Mouse (Mus musculus): ENCODE data around the gene Pecam1. TPM values are rescaled to one million over a fixed set of nuclear protein-coding genes. Genes with fewer than 3 reads are reported as not detected.

Pecam1 gene
- polyA plus RNA-seq, 1 experiment from 2014 or later = 172 TPM

DNA sequence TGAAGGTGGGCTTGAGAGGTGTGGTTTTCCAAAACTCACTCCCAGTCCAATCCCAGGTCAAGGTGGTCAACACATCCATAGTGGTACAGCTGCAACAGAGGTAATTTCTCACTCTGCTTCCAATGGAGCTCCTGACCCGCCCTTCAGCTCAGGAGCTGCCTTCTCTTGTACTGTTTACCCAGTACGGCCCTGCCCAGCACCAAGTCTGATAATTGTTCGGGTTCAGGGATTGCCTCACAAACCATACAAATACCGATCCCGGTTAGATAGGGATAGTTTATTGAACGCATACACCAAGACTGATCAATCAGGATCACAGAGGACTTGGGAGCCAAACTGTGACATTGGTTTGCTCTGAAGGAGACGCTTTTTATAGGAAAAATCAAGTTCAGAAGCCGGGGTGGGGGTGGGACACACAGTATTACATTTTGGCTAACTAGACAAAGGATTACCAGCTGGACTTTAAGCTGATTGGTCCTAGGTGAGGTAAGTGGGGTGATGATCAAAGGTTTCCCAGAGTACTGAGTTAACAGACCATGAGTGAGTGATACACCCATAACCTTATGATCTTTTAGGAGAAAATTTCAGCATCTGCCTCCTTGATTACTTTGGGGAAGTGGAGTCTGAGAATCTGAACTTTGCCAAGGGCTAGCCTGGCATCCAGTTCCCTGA is 107.3 kb downstream of the Pecam1 start:
- H3K9ac ChIP-seq (replicated peaks; ENCODE audit: low read depth) = no peak overlapping the region
- no peak for TF ChIP-seq EP300 (IDR thresholded peaks at IDR 0.05)
- TF ChIP-seq CTCF (IDR thresholded peaks at IDR 0.05) = no peak
- no peak overlapping the region for H3K4me3 ChIP-seq (ENCODE audit: low read depth, low read length)
- DNase-seq (ENCODE audit: low spot score) = no peak
- no peaks in the 10 kb centered on the region for H3K36me3 ChIP-seq (ENCODE audit: insufficient read depth, low read length)
- H3K27me3 ChIP-seq (replicated peaks; ENCODE audit: insufficient read depth, low read length) = no peaks in the 10 kb centered on the region
- ATAC-seq = no peak
- H3K4me2 ChIP-seq (replicated peaks; ENCODE audit: low read depth, low read length) = no peak overlapping the region
- H3K27ac ChIP-seq (ENCODE audit: low read length) = no peak overlapping the region
- H3K9me3 ChIP-seq (ENCODE audit: low read length) = no peaks in the 10 kb centered on the region
- 71% methylated on average over 8 of the region's 8 CpGs for WGBS
- H3K4me1 ChIP-seq (ENCODE audit: insufficient read depth, low read depth, low read length) = peaks cover 3% of the 10 kb centered on the region; the same call in 1 of the 2 replicates

DNA sequence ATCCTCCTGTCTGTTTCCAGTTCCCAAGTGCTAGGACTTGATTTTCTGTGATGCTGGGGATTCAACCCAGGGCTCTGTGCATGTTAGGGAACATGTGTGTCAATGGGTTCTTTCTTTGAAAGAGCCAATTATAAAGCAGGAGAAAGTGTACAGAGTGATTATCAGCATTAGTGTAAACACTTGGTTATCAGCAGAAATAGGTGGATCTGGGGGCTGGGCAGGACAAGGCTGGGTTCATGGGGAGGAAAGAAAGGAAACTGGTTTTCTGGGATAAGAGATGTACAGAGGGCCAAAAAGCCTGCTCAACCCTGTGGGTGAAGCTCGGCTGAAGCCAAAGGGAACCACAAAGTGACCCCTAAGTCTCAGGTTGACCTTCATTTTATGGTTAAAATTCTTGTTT is 108.8 kb downstream of the Pecam1 start:
- no peak overlapping the region for H3K27ac ChIP-seq (ENCODE audit: low read length)
- DNase-seq (ENCODE audit: low spot score) = no peak

DNA sequence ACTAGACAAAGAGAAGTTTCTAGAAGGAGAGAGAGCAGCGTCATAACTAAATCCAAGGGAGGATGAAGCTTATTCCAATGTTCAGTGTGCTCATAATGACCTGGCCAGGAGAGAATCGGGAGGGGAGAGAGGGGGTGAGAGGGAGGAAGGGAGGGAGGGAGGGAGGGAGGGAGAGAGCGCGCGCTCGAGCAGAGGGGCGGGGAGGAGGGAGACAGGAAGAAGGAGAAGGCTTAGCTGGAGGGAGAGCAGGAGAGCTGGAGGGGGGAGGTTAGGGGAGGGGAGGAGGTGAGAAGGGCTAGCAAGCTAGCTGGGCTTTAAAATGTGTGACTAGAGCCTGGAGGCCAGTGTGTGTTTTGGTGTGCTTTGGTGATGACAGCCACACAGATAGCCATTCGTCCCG is 110.4 kb downstream of the Pecam1 start:
- ATAC-seq (peak; percentile 26; the same call in 1 of the 2 replicates), DNase-seq (ENCODE audit: low spot score) (peak; percentile 38)
- no peak overlapping the region for H3K4me3 ChIP-seq (ENCODE audit: low read depth, low read length)
- H3K9me3 ChIP-seq (ENCODE audit: low read length) = no peaks in the 10 kb centered on the region
- WGBS = 12% methylated on average over 9 of the region's 9 CpGs
- no peaks in the 10 kb centered on the region for H3K36me3 ChIP-seq (ENCODE audit: insufficient read depth, low read length)
- H3K4me1 ChIP-seq (ENCODE audit: insufficient read depth, low read depth, low read length) = peaks cover 9% of the 10 kb centered on the region
- H3K27me3 ChIP-seq (replicated peaks; ENCODE audit: insufficient read depth, low read length) = no peaks in the 10 kb centered on the region
- no peak overlapping the region for H3K27ac ChIP-seq (ENCODE audit: low read length)
- no peak overlapping the region for H3K4me2 ChIP-seq (replicated peaks; ENCODE audit: low read depth, low read length)
- H3K9ac ChIP-seq (replicated peaks; ENCODE audit: low read depth) = no peak overlapping the region
- TF ChIP-seq EP300 (IDR thresholded peaks at IDR 0.05) = no peak

More for the DNA sequence above, 108.8 kb downstream of the Pecam1 start:
- no peaks in the 10 kb centered on the region for H3K27me3 ChIP-seq (replicated peaks; ENCODE audit: insufficient read depth, low read length)
- peaks cover 9% of the 10 kb centered on the region for H3K4me1 ChIP-seq (ENCODE audit: insufficient read depth, low read depth, low read length)
- H3K9me3 ChIP-seq (ENCODE audit: low read length) = no peaks in the 10 kb centered on the region
- H3K36me3 ChIP-seq (ENCODE audit: insufficient read depth, low read length) = no peaks in the 10 kb centered on the region
- WGBS = 55% methylated on average over 1 of the region's 1 CpGs
- no peak for ATAC-seq
- no peak overlapping the region for H3K4me2 ChIP-seq (replicated peaks; ENCODE audit: low read depth, low read length)
- H3K9ac ChIP-seq (replicated peaks; ENCODE audit: low read depth) = no peak overlapping the region
- H3K4me3 ChIP-seq (ENCODE audit: low read depth, low read length) = no peak overlapping the region
- TF ChIP-seq EP300 (IDR thresholded peaks at IDR 0.05) (no peak), CTCF (IDR thresholded peaks at IDR 0.05) (no peak)

DNA sequence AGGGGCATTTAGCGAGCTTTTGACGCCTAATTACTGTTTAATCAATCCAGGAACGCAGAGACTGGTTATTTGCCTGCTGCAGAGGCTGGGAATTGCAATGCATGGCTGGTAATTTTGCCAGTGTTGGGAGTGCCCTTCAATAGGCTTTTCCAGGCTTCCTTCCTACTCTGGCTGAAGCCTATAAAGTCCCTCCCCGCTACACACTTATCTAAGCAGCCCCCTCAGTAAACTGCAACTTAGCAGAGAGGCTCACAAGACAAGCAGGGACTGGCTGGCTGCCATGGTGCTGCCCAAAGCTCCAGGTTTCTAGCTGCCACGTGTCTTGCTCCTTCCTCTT is 111.1 kb downstream of the Pecam1 start:
- Histone ChIP-seq H3K9ac (replicated peaks; ENCODE audit: low read depth) (no peak overlapping the region), H3K9me3 (ENCODE audit: low read length) (no peaks in the 10 kb centered on the region), H3K27ac (ENCODE audit: low read length) (no peak overlapping the region), H3K4me1 (ENCODE audit: insufficient read depth, low read depth, low read length) (peaks cover 9% of the 10 kb centered on the region), H3K4me3 (ENCODE audit: low read depth, low read length) (no peak overlapping the region), H3K27me3 (replicated peaks; ENCODE audit: insufficient read depth, low read length) (no peaks in the 10 kb centered on the region), H3K36me3 (ENCODE audit: insufficient read depth, low read length) (no peaks in the 10 kb centered on the region), H3K4me2 (replicated peaks; ENCODE audit: low read depth, low read length) (no peak overlapping the region)
- ATAC-seq (no peak), DNase-seq (ENCODE audit: low spot score) (no peak)
- TF ChIP-seq EP300 (IDR thresholded peaks at IDR 0.05) = no peak
- no peak for TF ChIP-seq CTCF (IDR thresholded peaks at IDR 0.05)
- WGBS = 12% methylated on average over 5 of the region's 5 CpGs

GRCm38 (mm10) chr11:106638551-106639355 is 111.7 kb downstream of the Pecam1 start:
- TF ChIP-seq CTCF (IDR thresholded peaks at IDR 0.05) (no peak), EP300 (IDR thresholded peaks at IDR 0.05) (no peak)
- H3K4me1 ChIP-seq (ENCODE audit: insufficient read depth, low read depth, low read length) = peaks cover 9% of the 10 kb centered on the region
- ATAC-seq = no peak
- no peaks in the 10 kb centered on the region for H3K9me3 ChIP-seq (ENCODE audit: low read length)
- DNase-seq (ENCODE audit: low spot score) = no peak
- no peak overlapping the region for H3K9ac ChIP-seq (replicated peaks; ENCODE audit: low read depth)
- H3K36me3 ChIP-seq (ENCODE audit: insufficient read depth, low read length) = no peaks in the 10 kb centered on the region
- no peak overlapping the region for H3K4me3 ChIP-seq (ENCODE audit: low read depth, low read length)
- no peaks in the 10 kb centered on the region for H3K27me3 ChIP-seq (replicated peaks; ENCODE audit: insufficient read depth, low read length)
- no peak overlapping the region for H3K4me2 ChIP-seq (replicated peaks; ENCODE audit: low read depth, low read length)
- H3K27ac ChIP-seq (ENCODE audit: low read length) = no peak overlapping the region
- 34% methylated on average over 9 of the region's 9 CpGs for WGBS

GRCm38 (mm10) chr11:106637754-106638153 is 112.7 kb downstream of the Pecam1 start:
- peak overlapping the region; percentile 38 for H3K27ac ChIP-seq (ENCODE audit: low read length)
- no peak overlapping the region for H3K9ac ChIP-seq (replicated peaks; ENCODE audit: low read depth)
- no peaks in the 10 kb centered on the region for H3K27me3 ChIP-seq (replicated peaks; ENCODE audit: insufficient read depth, low read length)
- H3K4me3 ChIP-seq (ENCODE audit: low read depth, low read length) = no peak overlapping the region
- no peaks in the 10 kb centered on the region for H3K9me3 ChIP-seq (ENCODE audit: low read length)
- H3K4me1 ChIP-seq (ENCODE audit: insufficient read depth, low read depth, low read length) = peaks cover 9% of the 10 kb centered on the region
- no peak overlapping the region for H3K4me2 ChIP-seq (replicated peaks; ENCODE audit: low read depth, low read length)
- TF ChIP-seq CTCF (IDR thresholded peaks at IDR 0.05) = no peak
- no peak for TF ChIP-seq EP300 (IDR thresholded peaks at IDR 0.05)
- H3K36me3 ChIP-seq (ENCODE audit: insufficient read depth, low read length) = no peaks in the 10 kb centered on the region
- WGBS = 15% methylated on average over 7 of the region's 7 CpGs
- peak; percentile 35 for DNase-seq (ENCODE audit: low spot score)
- peak; percentile 35 for ATAC-seq

Measured in lung, postnatal 0 days (tissue).